Mouse (Mus musculus) heart, postnatal 0 days (tissue): ENCODE results near the gene Dpyd.

ENCODE experiments used
- CTCF ChIP-seq: IDR thresholded peaks from 2 replicates; pipeline ENCODE4 v1.5.1; 2016; ENCODE audit warnings: antibody characterized with exemption, control low read depth, low read depth
- EP300 ChIP-seq: IDR thresholded peaks from 2 replicates; pipeline ENCODE4 v1.6.1; 2016; ENCODE audit warnings: antibody characterized with exemption, low read depth

GRCm38 (mm10) chr3:119329063-119329462 is 767.1 kb downstream of the Dpyd start:
- TF ChIP-seq CTCF (no peak), EP300 (no peak)
